Mouse (Mus musculus) intestine, embryonic 16.5 days (tissue): ENCODE measurements around the gene Ccl20. TPM values are rescaled to one million over a fixed set of nuclear protein-coding genes. Genes with fewer than 3 reads are reported as not detected.

Experiments used
- ATAC-seq: fragments of 200-750 bp; cut with Nextera tagmentation; 2 replicates; pipeline ENCODE4 v1.8.0; 2017; ENCODE audit warnings: moderate TSS enrichment, moderate library complexity
- H3K27ac ChIP-seq: fragments of 300-500 bp; sonication (generic); 2 replicates; pipeline ENCODE4 v1.5.1; 2014; ENCODE audit warnings: mild to moderate bottlenecking, low read length
- H3K27me3 ChIP-seq: fragments of 300-500 bp; sonication (generic); replicated peaks from 2 replicates; pipeline ENCODE4 v1.6.1; 2014; ENCODE audit warnings: low read length, control low read depth, mixed read lengths; ENCODE audit not compliant: control insufficient read depth, insufficient read depth
- H3K36me3 ChIP-seq: fragments of 300-500 bp; sonication (generic); 2 replicates; pipeline ENCODE4 v1.6.1; 2014; ENCODE audit warnings: low read length, control low read depth; ENCODE audit not compliant: control insufficient read depth, insufficient read depth
- H3K4me1 ChIP-seq: fragments of 300-500 bp; sonication (generic); 2 replicates; pipeline ENCODE4 v1.6.1; 2014; ENCODE audit warnings: low read length, control low read depth, mixed read lengths; ENCODE audit not compliant: control insufficient read depth, insufficient read depth
- H3K4me2 ChIP-seq: fragments of 300-500 bp; sonication (generic); 2 replicates; pipeline ENCODE4 v1.6.1; 2014; ENCODE audit warnings: low read depth, low read length, control low read depth
- H3K4me3 ChIP-seq: fragments of 300-500 bp; sonication (generic); 2 replicates; pipeline ENCODE4 v1.5.1; 2014; ENCODE audit warnings: mild to moderate bottlenecking, low read length
- H3K9ac ChIP-seq: fragments of 300-500 bp; sonication (generic); 2 replicates; pipeline ENCODE4 v1.6.1; 2014; ENCODE audit warnings: low read depth, low read length
- H3K9me3 ChIP-seq: fragments of 300-500 bp; sonication (generic); 2 replicates; pipeline ENCODE4 v1.6.1; 2016; ENCODE audit warnings: low read length, control low read depth; ENCODE audit not compliant: control insufficient read depth
- WGBS: fragments of 180-500 bp; shearing (Covaris S2); extraction: QIAGEN DNeasy Blood & Tissue Kit; methylation state at CpG from one replicate; pipeline ENCODE4 v1.1.7; 2014; 5-methylcytosine and 5-hydroxymethylcytosine counted together
- polyA plus RNA-seq: library from polyadenylated mRNA; unstranded; fragments of >200 nt; fragmentation: Nextera tagmentation; extraction: Ambion mirVana; gene quantifications from 2 replicates; pipeline ENCODE4 v1.2.1, GENCODE M21; 2015

The Ccl20 gene
- polyA plus RNA-seq, 1 experiment from 2014 or later, result 4.0 TPM

DNA sequence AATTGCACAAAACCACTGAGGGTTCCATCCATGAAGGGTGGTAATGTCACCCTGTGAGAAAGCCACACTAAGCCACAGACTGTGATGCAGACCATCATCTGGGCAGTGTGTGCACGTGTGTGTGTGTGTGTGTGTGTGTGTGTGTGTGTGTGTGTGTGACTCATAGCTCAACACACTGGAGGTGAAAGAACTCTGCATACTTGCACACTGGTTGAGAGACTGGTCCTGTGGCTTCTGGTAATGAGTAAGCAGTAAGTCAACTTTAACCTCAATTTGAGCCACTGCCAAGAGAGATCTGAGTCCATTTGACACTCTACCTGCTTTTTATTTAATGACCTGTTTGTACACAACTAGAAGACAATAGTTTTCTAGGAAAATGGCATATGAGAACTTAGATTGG, 40.3 kb downstream of the Ccl20 start:
- Histone ChIP-seq H3K27ac (no peak overlapping the region), H3K9me3 (no peaks in the 10 kb centered on the region), H3K36me3 (no peaks in the 10 kb centered on the region), H3K9ac (no peak overlapping the region), H3K4me3 (no peak overlapping the region), H3K4me1 (no peaks in the 10 kb centered on the region), H3K27me3 (no peaks in the 10 kb centered on the region), H3K4me2 (no peak overlapping the region)
- 68% methylated on average over 1 of the region's 1 CpGs for WGBS
- no peak for ATAC-seq

DNA sequence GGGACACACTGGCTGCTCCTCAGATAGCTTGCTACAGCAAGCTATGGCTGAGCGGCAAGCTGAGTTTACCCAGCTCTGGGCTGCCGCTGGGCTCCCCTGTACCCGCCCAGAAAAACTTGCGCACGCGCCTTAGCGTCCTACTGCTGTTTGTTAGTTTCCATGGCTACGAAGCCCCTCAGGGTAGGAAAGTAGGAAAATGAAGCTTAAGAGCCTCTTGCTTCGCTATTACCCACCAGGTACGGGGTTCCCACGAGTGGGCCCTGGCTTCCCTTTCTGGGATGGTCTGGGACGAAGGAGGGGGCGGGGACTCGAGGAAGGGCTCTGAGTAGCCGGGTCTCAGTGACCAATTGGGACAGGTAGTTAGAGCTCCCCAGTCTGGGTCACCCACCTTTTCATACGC, 43.0 kb downstream of the Ccl20 start, which contains the start of gene Daw1:
Daw1 (plus strand) TSS at position 150 of the 400 bp plus-strand sequence.
- ATAC-seq, result peak; percentile 84
- Histone ChIP-seq H3K4me2 (peak within 1 kb of the TSS; percentile 80), H3K36me3 (no peaks in the 10 kb centered on the region), H3K27ac (no peak within 1 kb of the TSS), H3K4me1 (0 out of 2 replicates have a peak, but pooled peaks cover 3% of the 10 kb centered on the region), H3K27me3 (no peaks in the 10 kb centered on the region), H3K9ac (peak within 1 kb of the TSS; percentile 72), H3K9me3 (no peaks in the 10 kb centered on the region), H3K4me3 (peak within 1 kb of the TSS; percentile 70)
- under 1% methylated on average over 16 of the region's 16 CpGs for WGBS

DNA sequence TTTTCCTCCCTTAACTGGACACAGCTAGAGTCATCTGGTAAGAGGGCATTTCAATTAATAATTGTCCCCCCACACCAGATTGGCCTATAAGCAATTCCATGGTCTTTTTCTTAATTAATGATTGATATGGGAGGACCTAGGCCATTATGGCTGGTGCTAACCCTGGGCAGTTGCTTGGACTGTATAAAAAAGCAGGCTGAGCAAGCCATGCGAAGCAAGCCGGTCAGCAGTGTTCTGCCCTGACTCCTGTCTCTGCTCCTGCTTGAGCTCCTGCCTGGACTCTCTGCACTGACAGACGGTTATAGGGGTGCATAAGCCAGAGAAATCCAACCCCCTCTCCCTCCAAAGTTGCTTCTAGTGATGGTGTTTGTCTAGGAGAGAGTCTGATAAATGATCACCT, 45.1 kb downstream of the Ccl20 start:
- H3K27ac ChIP-seq, result no peak overlapping the region

DNA sequence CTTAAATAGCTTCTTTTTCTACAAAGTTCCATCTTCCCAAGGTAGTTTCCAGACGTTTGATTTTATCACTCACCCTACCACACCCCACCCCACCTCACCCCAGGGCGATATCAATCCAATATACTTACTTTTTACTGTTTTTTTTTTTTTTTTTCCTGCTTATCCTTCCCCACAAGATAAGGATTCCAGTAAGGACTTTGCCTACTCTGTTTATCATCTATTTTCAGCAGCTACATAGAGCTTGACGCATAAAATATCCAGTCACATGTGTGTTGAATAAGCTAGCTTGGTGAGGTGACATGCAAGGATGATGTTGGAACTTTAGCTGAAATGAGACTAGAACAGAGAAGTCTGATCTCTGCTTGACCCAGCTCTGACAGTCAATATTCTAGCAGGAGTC, 47.5 kb downstream of the Ccl20 start:
- H3K36me3 ChIP-seq, result no peaks in the 10 kb centered on the region
- no peak overlapping the region for H3K27ac ChIP-seq
- H3K9me3 ChIP-seq, result no peaks in the 10 kb centered on the region
- H3K27me3 ChIP-seq, result no peaks in the 10 kb centered on the region
- no peak overlapping the region for H3K4me3 ChIP-seq
- no peak overlapping the region for H3K9ac ChIP-seq
- ATAC-seq, result peak; percentile 75
- H3K4me1 ChIP-seq, result 0 out of 2 replicates have a peak, but pooled peaks cover 3% of the 10 kb centered on the region
- H3K4me2 ChIP-seq, result no peak overlapping the region
- WGBS, result 57% methylated on average over 3 of the region's 3 CpGs

More for the DNA sequence above, 45.1 kb downstream of the Ccl20 start:
- no peaks in the 10 kb centered on the region for H3K36me3 ChIP-seq
- no peaks in the 10 kb centered on the region for H3K9me3 ChIP-seq
- WGBS, result 67% methylated on average over 3 of the region's 3 CpGs
- H3K4me2 ChIP-seq, result no peak overlapping the region
- no peak overlapping the region for H3K9ac ChIP-seq
- ATAC-seq, result no peak
- 0 out of 2 replicates have a peak, but pooled peaks cover 3% of the 10 kb centered on the region for H3K4me1 ChIP-seq
- H3K4me3 ChIP-seq, result no peak overlapping the region
- H3K27me3 ChIP-seq, result no peaks in the 10 kb centered on the region

Other genes starting within 250 kb of the Ccl20 start
- not detected in 2 replicates for gene A030005L19Rik, start 203.4 kb upstream of the Ccl20 start, polyA plus RNA-seq
- gene A030014E15Rik, start 191.8 kb upstream of the Ccl20 start, polyA plus RNA-seq, result not detected in 2 replicates
- not detected in 2 replicates for gene Gm6217, start 185.4 kb upstream of the Ccl20 start, polyA plus RNA-seq
- gene A030003K21Rik, start 173.4 kb upstream of the Ccl20 start, polyA plus RNA-seq, result not detected in 2 replicates
- gene Gm7544, start 160.8 kb upstream of the Ccl20 start, polyA plus RNA-seq, result not detected in 2 replicates
- gene Gm47955, start 156.5 kb upstream of the Ccl20 start, polyA plus RNA-seq, result not detected in 2 replicates
- not detected in 2 replicates for gene Gm47959, start 116.2 kb upstream of the Ccl20 start, polyA plus RNA-seq
- 1.9 and 2.0 TPM in 2 replicates for gene Slc19a3, start 78.3 kb upstream of the Ccl20 start, polyA plus RNA-seq
- gene Krtap28-10, start 74.3 kb upstream of the Ccl20 start, polyA plus RNA-seq, result not detected in 2 replicates
- not detected in 2 replicates for gene Gm47969, start 71.8 kb upstream of the Ccl20 start, polyA plus RNA-seq
- not detected in 2 replicates for gene A030005K14Rik, start 57.4 kb upstream of the Ccl20 start, polyA plus RNA-seq
- not detected in 2 replicates for gene Krtap28-13, start 55.8 kb upstream of the Ccl20 start, polyA plus RNA-seq
- not detected in 2 replicates for gene Daw1, start 43.0 kb downstream of the Ccl20 start, polyA plus RNA-seq